Mouse (Mus musculus) spleen, postnatal 36 days (tissue): Measurements from ENCODE around the gene Ifi27l2b.
A peak's percentile ranks its signal among the peaks of the same experiment; 100 is the strongest.

Experiments used
- DNase-seq, 2 experiments: peaks; one replicate each; pipeline ENCODE4 v3.0.0; 2022; ENCODE audit warnings: low spot score in 2 of 2, mixed read lengths in 1 of 2

Gene Ifi27l2b

GRCm38 (mm10) chr12:103437601-103438000 lies 19.4 kb downstream of the Ifi27l2b start:
- DNase-seq: no peak

- no peak for DNase-seq
These were observed 22.2 kb downstream of the Ifi27l2b start for GRCm38 (mm10) chr12:103434861-103435260.

- DNase-seq: peak; percentile 83 to 91
These were observed 22.9 kb downstream of the Ifi27l2b start, which contains the start of gene Ifi27 for GRCm38 (mm10) chr12:103433986-103434731. Gene Ifi27, plus strand, starts transcription at chr12:103434211.

- DNase-seq: no peak
These were observed 23.6 kb downstream of the Ifi27l2b start for GRCm38 (mm10) chr12:103433430-103433829.

GRCm38 (mm10) chr12:103426710-103427109 lies 30.3 kb downstream of the Ifi27l2b start:
- no peak for DNase-seq

GRCm38 (mm10) chr12:103425729-103426470 lies 31.1 kb downstream of the Ifi27l2b start, which contains the start of gene Ddx24:
Gene Ddx24, minus strand, starts transcription at chr12:103425830.
- peak; percentile 99 for DNase-seq

GRCm38 (mm10) chr12:103425016-103425728 lies 31.9 kb downstream of the Ifi27l2b start:
- DNase-seq: no peak

GRCm38 (mm10) chr12:103408144-103408543 lies 48.9 kb downstream of the Ifi27l2b start:
- no peak for DNase-seq

GRCm38 (mm10) chr12:103407720-103408119 lies 49.3 kb downstream of the Ifi27l2b start, which contains the start of gene 9330161L09Rik:
Gene 9330161L09Rik, minus strand, starts transcription at chr12:103407820.
- no peak for DNase-seq

GRCm38 (mm10) chr12:103404131-103404530 lies 52.9 kb downstream of the Ifi27l2b start:
- no peak for DNase-seq
